Mouse (Mus musculus): ENCODE measurements around the gene Fbxl16.

Gene Fbxl16

DNA sequence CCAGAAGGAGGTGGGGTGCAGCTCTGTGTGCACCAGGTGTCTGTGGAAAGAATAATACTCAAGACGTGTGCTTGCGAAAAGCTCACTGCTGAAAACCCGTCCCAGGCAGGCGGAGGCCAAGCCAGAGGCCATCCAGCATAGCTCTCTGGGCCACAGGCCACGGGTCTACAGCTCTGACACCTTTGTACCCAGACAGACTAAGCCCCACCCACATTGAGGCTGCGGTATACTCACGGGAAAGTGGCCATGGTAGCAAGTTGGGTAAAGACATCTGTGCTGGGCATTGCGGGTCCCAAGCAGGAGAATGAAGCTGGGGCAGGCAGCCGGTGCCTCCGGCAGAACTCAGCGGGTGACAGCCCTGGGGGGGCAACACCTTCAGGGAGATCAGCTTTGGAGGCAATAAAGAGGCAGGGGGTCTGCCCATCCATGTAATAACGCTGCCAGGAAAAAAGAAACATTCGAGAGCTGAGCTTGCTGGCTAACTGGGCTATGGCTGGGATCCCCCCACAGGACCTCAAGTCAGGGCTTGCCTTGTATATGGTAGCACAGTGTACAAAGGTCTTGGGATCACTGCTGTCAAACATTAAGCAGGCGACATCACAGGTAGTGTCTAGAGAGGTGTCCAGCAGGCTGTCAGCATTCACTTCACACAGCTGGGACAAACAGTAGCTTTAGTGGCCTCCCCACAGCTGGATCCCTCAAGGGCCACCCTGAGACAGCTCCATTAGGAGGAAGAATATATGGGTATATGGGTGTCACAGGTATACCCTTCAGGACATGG lies 30.8 kb downstream of the Fbxl16 start:
- no peak for TF ChIP-seq GATA4 (IDR thresholded peaks at IDR 0.05; ENCODE audit: insufficient replicate concordance, low read length)

DNA sequence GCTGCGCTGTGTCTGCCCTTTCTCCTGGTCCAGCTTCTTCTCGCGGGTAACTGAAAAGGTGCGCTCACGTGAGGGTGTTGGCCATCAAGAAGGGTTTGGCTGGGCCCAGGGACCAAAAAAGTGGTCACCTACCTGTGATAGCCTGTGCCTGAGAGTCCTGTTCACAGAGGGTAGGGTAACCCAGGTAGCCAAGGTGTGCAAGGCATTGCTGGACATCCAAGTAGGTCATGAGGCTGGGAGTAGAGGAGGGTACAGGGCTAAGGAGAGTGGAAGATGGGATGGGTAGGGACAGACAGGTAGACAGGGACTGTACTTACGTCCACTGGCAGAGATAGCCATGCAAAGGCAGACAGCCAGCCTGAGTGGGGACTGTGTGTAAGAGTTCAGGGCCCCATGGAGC lies 31.6 kb downstream of the Fbxl16 start:
- TF ChIP-seq GATA4 (IDR thresholded peaks at IDR 0.05; ENCODE audit: insufficient replicate concordance, low read length), result no peak

DNA sequence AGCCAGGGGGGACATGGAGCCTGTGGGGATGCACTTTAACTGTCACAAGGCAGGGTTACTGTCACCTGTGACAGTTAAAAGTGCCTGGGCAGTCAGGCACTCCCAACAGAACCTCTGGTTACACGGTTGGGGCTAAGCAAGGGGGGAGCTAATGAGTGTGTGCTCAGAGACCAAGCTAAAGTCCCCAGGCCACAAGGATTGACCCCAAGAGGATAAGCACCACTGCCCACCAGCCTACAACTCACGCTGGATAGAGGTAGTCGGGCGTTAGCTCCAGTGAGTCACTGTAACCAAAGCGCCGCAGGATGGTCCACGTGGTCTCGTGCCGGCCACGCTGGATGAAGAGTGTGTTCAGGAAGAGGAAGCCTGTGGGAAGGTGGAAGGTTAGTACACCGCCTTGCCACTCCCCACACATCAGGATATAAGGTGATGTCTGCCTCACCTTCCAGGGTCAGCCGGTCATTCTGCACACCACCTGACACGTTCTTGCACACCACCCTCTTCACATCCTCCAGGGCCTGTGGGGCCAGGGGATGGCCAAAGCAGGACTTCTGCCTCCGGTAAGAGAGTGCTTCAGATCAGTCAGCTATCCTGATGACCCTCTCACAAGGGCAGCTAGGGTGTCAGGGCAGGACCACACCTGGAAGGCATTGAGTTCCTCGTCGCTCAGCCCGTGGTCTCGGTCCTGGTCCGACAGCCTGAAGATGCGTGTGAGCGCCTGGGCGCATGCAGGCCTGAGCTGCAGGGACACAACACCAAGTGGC lies 32.4 kb downstream of the Fbxl16 start, which contains the start of gene Gm20683:
Gene Gm20683 (minus strand): TSS at position 647 of the 764 bp plus-strand sequence.
- no peak for TF ChIP-seq GATA4 (IDR thresholded peaks at IDR 0.05; ENCODE audit: insufficient replicate concordance, low read length)

DNA sequence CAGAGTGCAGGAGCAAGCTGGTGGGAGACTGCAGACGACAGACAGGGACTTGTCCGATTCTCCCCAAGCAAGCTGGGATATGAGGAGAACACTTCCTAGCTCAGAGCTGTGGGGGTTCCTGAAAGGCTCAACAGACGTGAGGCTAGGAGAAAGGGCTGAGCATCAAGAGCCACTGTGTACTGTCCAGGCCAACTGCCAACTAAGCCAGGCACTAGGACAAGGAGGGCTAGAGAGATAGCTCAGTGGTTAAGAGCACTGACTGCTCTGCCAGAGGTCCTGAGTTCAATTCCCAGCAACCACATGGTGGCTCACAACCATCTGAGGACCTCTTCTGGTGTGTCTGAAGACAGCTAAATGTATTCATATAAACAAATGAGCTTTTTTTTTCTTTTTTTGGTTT lies 33.6 kb downstream of the Fbxl16 start:
- TF ChIP-seq GATA4 (IDR thresholded peaks at IDR 0.05; ENCODE audit: insufficient replicate concordance, low read length), result no peak

DNA sequence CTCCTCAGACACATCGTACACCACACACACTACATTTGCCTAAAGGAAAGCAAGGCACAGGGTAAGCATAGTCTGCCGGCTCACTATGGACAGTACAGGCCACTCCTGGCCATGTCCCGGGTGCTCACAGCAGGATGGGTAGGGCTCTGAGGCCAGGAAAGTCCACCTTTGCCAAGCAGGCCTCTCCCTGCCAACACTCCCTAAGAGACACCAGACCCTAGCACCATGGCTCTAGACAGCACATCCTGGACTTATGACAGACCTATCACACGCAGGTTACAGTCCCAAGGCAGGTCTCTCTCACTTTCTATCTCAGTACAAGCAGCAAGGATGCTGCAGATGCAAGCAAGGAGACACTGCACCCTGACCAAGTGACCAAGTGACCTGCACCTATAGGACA lies 34.2 kb downstream of the Fbxl16 start:
- no peak for TF ChIP-seq GATA4 (IDR thresholded peaks at IDR 0.05; ENCODE audit: insufficient replicate concordance, low read length)

DNA sequence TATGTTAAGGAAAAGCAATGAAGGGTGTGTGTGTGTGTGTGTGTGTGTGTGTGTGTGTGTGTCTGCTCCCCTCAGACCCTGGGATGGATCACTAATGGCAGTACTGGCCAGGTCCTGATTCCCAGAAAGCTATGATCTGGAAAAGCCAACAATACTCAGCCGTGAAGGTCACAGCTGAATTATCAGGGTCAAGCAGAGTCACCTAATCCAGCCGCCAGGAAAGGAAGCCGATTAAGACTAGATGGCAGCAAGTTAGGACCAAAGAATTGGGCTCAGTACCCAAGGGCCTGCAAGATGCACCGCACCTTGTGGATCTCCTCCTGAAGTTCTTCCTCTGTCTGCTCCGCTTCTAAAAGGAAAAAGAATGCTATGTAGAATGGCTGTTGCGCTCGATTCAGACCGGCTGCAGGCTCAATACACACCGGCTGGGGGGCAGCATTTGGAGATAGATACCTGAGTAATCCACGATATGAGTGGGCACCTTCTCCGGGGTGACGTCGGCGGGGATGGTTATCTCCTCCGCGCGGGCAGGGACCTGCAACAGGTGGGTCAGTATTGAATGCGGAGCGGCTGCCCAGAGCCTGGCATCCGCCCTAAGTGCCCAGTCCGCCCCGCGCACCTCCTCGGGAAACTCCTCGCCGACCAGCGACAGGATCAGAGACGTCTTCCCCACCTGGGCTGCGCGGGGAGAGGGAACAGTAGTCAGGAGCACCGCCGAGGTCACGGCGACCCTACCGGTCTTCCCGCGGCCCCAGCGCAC lies 34.9 kb downstream of the Fbxl16 start:
- TF ChIP-seq GATA4 (IDR thresholded peaks at IDR 0.05; ENCODE audit: insufficient replicate concordance, low read length), result no peak

DNA sequence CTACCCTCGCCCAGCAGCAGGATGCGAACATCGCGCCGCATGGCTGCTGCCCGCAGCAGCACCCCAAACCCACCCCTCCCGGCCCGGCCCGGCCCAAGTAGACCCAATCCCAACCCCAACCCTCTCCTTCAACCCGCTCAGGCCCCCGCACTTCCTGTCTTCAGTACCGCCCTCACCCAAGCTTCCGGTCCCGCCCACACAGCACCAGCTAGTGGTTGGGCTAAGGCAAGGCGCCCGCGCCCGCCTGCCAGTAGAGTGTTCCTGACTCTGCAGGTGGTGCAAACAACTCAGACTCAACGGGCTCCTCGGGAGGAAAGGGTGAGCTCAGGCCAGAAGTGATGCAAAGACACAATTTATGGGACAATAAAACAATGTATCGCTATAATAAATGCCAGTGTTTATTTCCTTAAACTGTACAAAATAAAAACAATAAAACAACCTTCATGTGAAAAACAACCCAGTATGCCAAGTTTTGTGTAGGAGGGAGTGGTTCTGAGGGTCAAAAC lies 35.6 kb downstream of the Fbxl16 start, which contains the start of gene Rhot2:
Gene Rhot2 (minus strand): TSS at position 456 of the 506 bp plus-strand sequence.
- TF ChIP-seq GATA4 (IDR thresholded peaks at IDR 0.05; ENCODE audit: insufficient replicate concordance, low read length), result no peak

DNA sequence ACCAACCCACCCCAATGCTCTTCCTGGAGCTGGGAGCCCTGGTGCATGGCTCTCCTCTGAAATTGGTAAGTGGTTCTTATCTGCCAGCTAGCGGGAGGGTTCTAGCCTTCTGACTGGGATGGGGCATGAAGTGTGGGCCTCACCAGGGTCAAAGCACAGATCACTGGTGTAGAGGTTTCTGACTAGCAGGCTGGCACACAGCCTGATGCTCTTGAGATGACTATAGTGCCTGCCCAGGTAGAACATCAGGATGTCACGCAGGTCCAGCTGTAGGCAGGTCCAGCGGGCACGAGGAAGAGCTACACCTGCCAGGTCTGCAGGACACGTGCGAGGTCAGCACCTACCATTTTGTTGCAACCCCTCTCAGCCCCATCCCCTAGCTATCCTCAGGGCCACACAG lies 51.3 kb downstream of the Fbxl16 start:
- TF ChIP-seq GATA4 (IDR thresholded peaks at IDR 0.05; ENCODE audit: insufficient replicate concordance, low read length), result no peak

DNA sequence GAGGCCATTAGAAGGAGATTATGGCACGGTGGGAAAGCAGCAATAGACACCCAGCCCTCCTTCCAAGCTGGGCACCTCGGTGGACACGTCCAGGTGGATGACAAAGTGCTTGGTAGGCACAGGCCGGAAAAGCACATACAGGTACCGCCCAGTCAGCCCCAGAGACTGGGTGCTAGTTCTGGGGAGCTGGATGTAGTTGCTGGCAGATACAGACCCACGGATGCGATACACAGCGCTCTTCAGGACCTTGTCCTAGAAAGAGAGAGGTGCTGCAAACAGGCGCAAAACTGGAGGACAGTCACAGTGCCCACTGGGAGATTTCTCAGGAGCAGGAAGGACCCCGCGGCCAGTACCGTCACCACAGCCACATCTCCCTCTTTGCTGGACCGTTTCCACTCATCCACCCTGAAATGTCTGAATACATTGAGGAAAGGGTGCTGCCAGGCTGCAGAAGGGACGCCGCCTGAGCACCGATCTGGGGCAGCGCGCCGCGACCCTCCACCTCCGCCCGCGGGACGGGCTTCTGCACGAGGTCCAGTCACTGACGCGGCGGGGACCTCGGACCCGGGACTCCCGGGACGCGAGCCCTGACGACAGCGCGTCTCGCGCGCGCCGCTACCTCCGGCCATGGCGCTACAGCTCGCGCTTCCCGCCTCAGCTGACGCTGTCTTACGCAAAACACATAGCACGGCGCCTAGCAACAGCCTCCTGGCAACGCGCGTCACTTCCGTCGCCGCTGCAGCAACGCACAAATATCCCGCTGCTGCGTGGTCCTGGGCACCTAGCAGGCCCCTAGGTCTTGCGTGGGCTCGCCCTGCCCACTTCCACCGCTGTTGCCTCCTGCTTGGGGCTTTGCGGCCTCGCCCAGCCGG lies 52.2 kb downstream of the Fbxl16 start, which contains the start of gene Wdr90:
Gene Wdr90 (minus strand): TSS at position 670 of the 872 bp plus-strand sequence.
- no peak; the same call in 1 of the 2 replicates for TF ChIP-seq GATA4 (IDR thresholded peaks at IDR 0.05; ENCODE audit: insufficient replicate concordance, low read length)

DNA sequence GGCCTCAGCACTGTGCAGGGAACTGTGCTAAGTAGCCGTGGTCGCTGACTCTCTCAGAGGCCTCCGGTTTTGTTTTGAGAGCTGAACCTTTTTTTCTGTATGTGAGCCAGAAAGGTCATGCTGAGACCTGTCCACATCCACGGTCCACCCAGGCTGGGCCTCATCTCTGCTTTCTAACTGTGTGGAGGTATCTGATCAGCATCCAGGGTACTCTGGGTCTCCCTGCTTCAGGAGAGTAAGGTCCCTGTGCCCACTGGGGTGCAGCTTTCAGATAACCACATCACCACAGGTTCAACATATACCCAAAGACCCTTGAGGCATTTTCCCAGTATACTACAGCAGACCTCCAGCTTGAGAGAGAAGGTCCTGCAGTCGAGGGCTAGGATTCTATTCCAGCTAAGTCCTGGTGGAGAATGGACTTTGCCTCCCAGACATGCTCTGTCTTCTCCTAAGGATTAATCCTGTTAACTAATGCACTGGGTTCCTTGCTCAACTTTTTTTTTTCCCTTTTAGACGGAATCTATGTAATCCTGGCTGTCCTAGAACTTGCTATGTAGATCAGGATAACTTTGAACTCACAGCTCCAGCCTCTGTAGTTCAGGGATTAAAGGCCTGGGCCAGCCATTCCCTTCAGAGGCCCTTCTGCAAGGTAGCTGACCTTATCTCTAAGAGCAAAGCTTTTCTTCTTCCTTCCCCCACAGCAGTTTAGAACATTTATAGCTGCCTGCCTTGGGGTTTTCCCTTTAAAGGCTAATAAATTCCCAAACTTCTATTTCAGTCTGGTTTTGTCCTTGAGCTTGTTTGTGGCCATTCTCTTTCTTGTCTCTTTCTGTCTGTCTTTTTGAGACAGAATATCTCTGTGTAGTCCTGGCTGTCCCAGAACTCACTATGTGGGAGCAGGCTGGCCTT lies 53.1 kb downstream of the Fbxl16 start:
- TF ChIP-seq GATA4 (IDR thresholded peaks at IDR 0.05; ENCODE audit: insufficient replicate concordance, low read length), result no peak

DNA sequence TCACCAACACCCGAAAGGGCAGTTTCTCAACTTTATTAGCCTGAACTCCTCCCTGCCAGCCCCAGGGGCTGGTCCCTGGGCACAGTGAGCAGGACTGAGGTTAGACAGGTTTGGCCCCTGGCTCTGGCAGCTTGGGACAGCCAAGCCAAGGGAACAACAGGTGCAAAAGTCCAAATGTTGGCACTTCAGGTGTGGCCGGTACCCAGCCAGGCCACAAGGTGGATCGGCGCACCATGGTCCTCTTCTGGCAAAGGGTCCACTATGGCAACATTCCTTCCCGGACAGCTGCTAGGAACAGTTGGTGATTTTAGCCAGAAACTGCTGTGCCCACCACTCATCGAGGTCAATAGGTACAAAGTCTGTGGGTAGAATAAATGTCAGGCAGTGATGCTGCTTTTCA lies 54.8 kb downstream of the Fbxl16 start:
- no peak for TF ChIP-seq GATA4 (IDR thresholded peaks at IDR 0.05; ENCODE audit: insufficient replicate concordance, low read length)

DNA sequence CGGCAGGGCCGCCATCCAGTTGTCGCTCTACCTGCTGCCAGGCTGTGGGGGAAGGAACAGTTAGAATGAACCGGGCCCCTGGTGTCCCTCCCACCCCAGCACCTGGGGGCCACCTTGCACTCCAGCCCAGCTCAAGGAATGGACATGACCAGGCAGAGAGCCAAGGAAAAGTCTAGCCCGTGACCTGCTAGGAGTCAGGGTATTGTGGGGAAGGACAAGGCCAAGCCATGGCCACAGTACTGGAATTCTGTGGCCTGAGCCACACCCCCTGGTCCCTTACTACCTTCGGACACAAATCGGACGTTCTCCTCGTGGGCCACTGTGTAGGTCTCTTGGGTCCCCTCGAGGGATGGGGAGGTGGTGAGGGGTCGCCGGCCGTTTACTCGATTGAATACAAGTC lies 55.4 kb downstream of the Fbxl16 start:
- TF ChIP-seq GATA4 (IDR thresholded peaks at IDR 0.05; ENCODE audit: insufficient replicate concordance, low read length), result no peak

DNA sequence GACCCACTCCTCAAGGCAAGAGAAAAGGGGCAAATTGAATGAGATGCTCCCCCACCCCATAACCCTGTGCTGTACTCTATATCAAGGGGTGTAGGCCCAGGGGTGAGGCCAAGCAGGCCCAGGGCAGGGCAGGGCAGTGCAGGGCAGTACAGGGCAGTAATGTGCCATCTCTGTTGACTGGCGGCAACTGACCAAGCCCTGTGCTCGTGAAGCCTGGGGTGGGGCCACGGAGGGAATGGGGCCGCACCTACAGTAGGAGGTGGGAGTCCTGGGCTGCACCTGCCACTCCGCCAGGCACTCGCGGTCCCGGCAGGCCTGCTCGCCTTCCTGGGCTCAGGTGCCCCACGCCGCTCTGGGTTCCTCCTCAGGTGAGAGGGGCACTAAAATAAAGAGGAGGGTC lies 56.4 kb downstream of the Fbxl16 start:
- TF ChIP-seq GATA4 (IDR thresholded peaks at IDR 0.05; ENCODE audit: insufficient replicate concordance, low read length), result no peak

Data from liver, adult (tissue).